8 mouse cellular contexts compared by ENCODE assay signal in the genomic region with DNA sequence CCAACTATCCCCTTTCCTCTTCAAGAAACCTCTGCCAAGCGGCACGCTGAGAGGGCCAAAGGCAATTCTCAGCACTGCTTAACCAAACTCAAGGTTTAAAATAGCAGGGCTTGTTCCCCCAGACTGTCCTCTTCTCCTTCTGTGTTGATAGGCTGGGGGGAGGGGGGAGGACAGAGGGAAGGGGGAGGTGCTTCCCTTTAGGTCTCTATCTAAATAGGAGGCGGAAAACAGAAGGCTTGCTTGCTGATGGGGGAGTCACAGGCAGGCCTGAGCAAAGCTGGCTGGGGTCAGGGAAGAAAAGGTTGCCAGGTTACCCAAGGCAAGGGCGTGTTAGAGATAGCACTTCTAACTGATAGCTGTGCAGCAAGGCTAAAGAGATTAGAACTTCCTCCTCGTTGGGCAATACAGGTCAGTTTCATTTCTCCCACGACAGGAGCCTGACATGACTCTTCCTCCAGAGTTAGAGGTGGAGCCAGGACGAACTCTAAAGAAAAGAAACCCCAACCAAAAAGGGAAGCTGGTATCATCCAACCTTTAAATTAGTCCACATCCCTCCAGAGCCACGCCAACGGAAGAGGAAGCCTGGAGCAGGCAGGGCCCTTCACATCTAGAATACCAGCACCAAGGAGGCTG. TPM values are rescaled to one million over a fixed set of nuclear protein-coding genes. Genes with fewer than 3 reads are reported as not detected.
DNase-seq lines count a peak whose midpoint lies in the region; ATAC-seq and TF ChIP-seq lines count a peak whose summit lies in the region.

No protein-coding gene starts in this region.

- no peak overlapping the region for H3K9ac ChIP-seq in lung, postnatal 0 days (replicated peaks; ENCODE audit: low read depth)
- H3K9ac ChIP-seq in forebrain, embryonic 12.5 days, result no peak overlapping the region
- H3K9ac ChIP-seq in hindbrain, embryonic 11.5 days (ENCODE audit: low read depth, low read length), result no peak overlapping the region

- intact Hi-C loops in gastrocnemius, postnatal 36 days (cut with DNase I), result no loop called here

- ATAC-seq in lung, postnatal 0 days, result peak; percentile 40
- ATAC-seq in forebrain, embryonic 12.5 days (ENCODE audit: low FRiP score), result no peak
- ATAC-seq in hindbrain, embryonic 11.5 days (ENCODE audit: low FRiP score), result no peak

- H3K4me1 ChIP-seq in heart, embryonic 10.5 days, result peaks cover 80% of the 10 kb centered on the region
- H3K4me1 ChIP-seq in lung, postnatal 0 days (ENCODE audit: insufficient read depth, low read depth, low read length), result peaks cover 3% of the 10 kb centered on the region; the same call in 1 of the 2 replicates
- peaks cover 6% of the 10 kb centered on the region; the same call in 1 of the 2 replicates for H3K4me1 ChIP-seq in forebrain, embryonic 12.5 days
- no peaks in the 10 kb centered on the region for H3K4me1 ChIP-seq in hindbrain, embryonic 11.5 days (replicated peaks; ENCODE audit: control insufficient read depth, insufficient read depth, low read length)

- H3K4me3 ChIP-seq in heart, embryonic 10.5 days, result peak overlapping the region; percentile 41
- no peak overlapping the region for H3K4me3 ChIP-seq in lung, postnatal 0 days (ENCODE audit: low read depth, low read length)
- H3K4me3 ChIP-seq in forebrain, embryonic 12.5 days (replicated peaks), result no peak overlapping the region
- H3K4me3 ChIP-seq in hindbrain, embryonic 11.5 days (ENCODE audit: low read depth, low read length), result no peak overlapping the region

- no peak overlapping the region for H3K4me2 ChIP-seq in lung, postnatal 0 days (replicated peaks; ENCODE audit: low read depth, low read length)
- no peak overlapping the region for H3K4me2 ChIP-seq in forebrain, embryonic 12.5 days
- no peak overlapping the region for H3K4me2 ChIP-seq in hindbrain, embryonic 11.5 days (replicated peaks; ENCODE audit: low read depth, low read length)

- TF ChIP-seq CTCF in lung, postnatal 0 days (IDR thresholded peaks at IDR 0.05), result no peak

- no peaks in the 10 kb centered on the region for H3K9me3 ChIP-seq in heart, embryonic 10.5 days
- no peaks in the 10 kb centered on the region for H3K9me3 ChIP-seq in lung, postnatal 0 days (ENCODE audit: low read length)
- no peaks in the 10 kb centered on the region for H3K9me3 ChIP-seq in forebrain, embryonic 12.5 days
- no peaks in the 10 kb centered on the region for H3K9me3 ChIP-seq in hindbrain, embryonic 11.5 days (ENCODE audit: control insufficient read depth, low read length)

- TF ChIP-seq EP300 in lung, postnatal 0 days (IDR thresholded peaks at IDR 0.05), result no peak

- H3K36me3 ChIP-seq in heart, embryonic 10.5 days, result peaks cover 13% of the 10 kb centered on the region
- no peaks in the 10 kb centered on the region for H3K36me3 ChIP-seq in lung, postnatal 0 days (ENCODE audit: insufficient read depth, low read length)
- no peaks in the 10 kb centered on the region for H3K36me3 ChIP-seq in forebrain, embryonic 12.5 days (replicated peaks)
- no peaks in the 10 kb centered on the region for H3K36me3 ChIP-seq in hindbrain, embryonic 11.5 days (ENCODE audit: control insufficient read depth, insufficient read depth, low read length)

- DNase-seq in gastrocnemius, postnatal 25 days, result peak; percentile 49
- DNase-seq in gastrocnemius, postnatal 36 days, result no peak
- DNase-seq in A20 (ENCODE audit: low read depth, low spot score), result peak; percentile 20
- peak; percentile 93 for DNase-seq in heart, embryonic 10.5 days (ENCODE audit: low spot score)
- DNase-seq in lung, postnatal 0 days (ENCODE audit: low spot score), result peak; percentile 60
- no peak for DNase-seq in cerebellum, adult 9-11 months
- DNase-seq in hindbrain, embryonic 11.5 days (ENCODE audit: low spot score), result no peak

- no peaks in the 10 kb centered on the region for H3K27me3 ChIP-seq in heart, embryonic 10.5 days (ENCODE audit: insufficient read depth, poor library complexity, severe bottlenecking)
- no peaks in the 10 kb centered on the region for H3K27me3 ChIP-seq in lung, postnatal 0 days (replicated peaks; ENCODE audit: insufficient read depth, low read length)
- no peaks in the 10 kb centered on the region for H3K27me3 ChIP-seq in forebrain, embryonic 12.5 days
- H3K27me3 ChIP-seq in hindbrain, embryonic 11.5 days (ENCODE audit: control insufficient read depth, insufficient read depth, low read length), result no peaks in the 10 kb centered on the region

- WGBS in heart, embryonic 10.5 days, result 8% methylated on average over 9 of the region's 9 CpGs
- 30% methylated on average over 9 of the region's 9 CpGs for WGBS in lung, postnatal 0 days
- WGBS in forebrain, embryonic 12.5 days, result 58% methylated on average over 9 of the region's 9 CpGs
- WGBS in hindbrain, embryonic 11.5 days, result 51% methylated on average over 9 of the region's 9 CpGs

- peak overlapping the region; percentile 86 for H3K27ac ChIP-seq in heart, embryonic 10.5 days
- H3K27ac ChIP-seq in lung, postnatal 0 days (ENCODE audit: low read length), result peak overlapping the region; percentile 73
- no peak overlapping the region for H3K27ac ChIP-seq in forebrain, embryonic 12.5 days
- H3K27ac ChIP-seq in hindbrain, embryonic 11.5 days (ENCODE audit: low read depth, low read length), result no peak overlapping the region

RNA-seq across cellular contexts. Expression of a gene that starts 10.3 kb away (rescaled TPM):
- total RNA-seq in gastrocnemius, postnatal 25 days (2021), result 100 to 1,000 TPM; 192 to 236 TPM
- 100 to 1,000 TPM; 208 to 209 TPM for total RNA-seq in gastrocnemius, postnatal 36 days (2021)
- polyA plus RNA-seq in heart, embryonic 10.5 days (2016; fragmentation: Nextera tagmentation; extraction: Ambion mirVana), result 42.2 and 44.8 TPM in 2 replicates
- polyA plus RNA-seq in lung, postnatal 0 days (2015; fragmentation: Nextera tagmentation; extraction: Ambion mirVana), result 4.8 and 5.4 TPM in 2 replicates
- polyA plus RNA-seq in forebrain, embryonic 12.5 days (2016; fragmentation: Nextera tagmentation; extraction: Ambion mirVana), result 16.4 and 21.5 TPM in 2 replicates
- polyA plus RNA-seq in hindbrain, embryonic 11.5 days (2014; fragmentation: Nextera tagmentation; extraction: Ambion mirVana), result 16.2 and 18.7 TPM in 2 replicates

RNA-seq across cellular contexts. Expression of a gene that starts 58.8 kb away (rescaled TPM):
- 10 to 100 TPM; 17.2 to 19.3 TPM for total RNA-seq in gastrocnemius, postnatal 25 days (2021)
- 10 to 100 TPM; 14.0 to 16.5 TPM for total RNA-seq in gastrocnemius, postnatal 36 days (2021)
- polyA plus RNA-seq in heart, embryonic 10.5 days (2016; fragmentation: Nextera tagmentation; extraction: Ambion mirVana), result 105 and 121 TPM in 2 replicates
- polyA plus RNA-seq in lung, postnatal 0 days (2015; fragmentation: Nextera tagmentation; extraction: Ambion mirVana), result 57.4 and 60.4 TPM in 2 replicates
- 91.2 and 91.3 TPM in 2 replicates for polyA plus RNA-seq in forebrain, embryonic 12.5 days (2016; fragmentation: Nextera tagmentation; extraction: Ambion mirVana)
- 104 and 107 TPM in 2 replicates for polyA plus RNA-seq in hindbrain, embryonic 11.5 days (2014; fragmentation: Nextera tagmentation; extraction: Ambion mirVana)

Comparison
In these comparisons a context has a peak if more than half of its experiments do, and no peak if none do; other contexts are left out.
1. DNase-seq: peak in gastrocnemius, postnatal 25 days (single experiment), A20 (single experiment), heart, embryonic 10.5 days (single experiment) and lung, postnatal 0 days (single experiment); none in gastrocnemius, postnatal 36 days (0 of 2), cerebellum, adult 9-11 months (single experiment) and hindbrain, embryonic 11.5 days (single experiment).
2. H3K27ac ChIP-seq: peak in heart, embryonic 10.5 days (single experiment) and lung, postnatal 0 days (single experiment); none in forebrain, embryonic 12.5 days (single experiment) and hindbrain, embryonic 11.5 days (single experiment).